Mouse (Mus musculus) naive thymus-derived CD4-positive, alpha-beta T cell, adult 2 months (primary cell): ENCODE measurements around the gene Tnnt3.

Source experiments
- DNase-seq: peaks from one replicate; pipeline ENCODE4 v3.0.0-alpha.2; 2011; ENCODE audit warnings: low read depth

The Tnnt3 gene

GRCm38 (mm10) chr7:142476795-142477452 is 21.7 kb upstream of the Tnnt3 start:
- DNase-seq: no peak

GRCm38 (mm10) chr7:142478001-142478400 is 20.6 kb upstream of the Tnnt3 start:
- DNase-seq: no peak

- DNase-seq: no peak
Observed at GRCm38 (mm10) chr7:142478574-142478973, 20.1 kb upstream of the Tnnt3 start.

- no peak for DNase-seq
Observed at GRCm38 (mm10) chr7:142479307-142479706, 19.3 kb upstream of the Tnnt3 start.

- no peak for DNase-seq
Observed at GRCm38 (mm10) chr7:142479886-142480285, 18.8 kb upstream of the Tnnt3 start.

- no peak for DNase-seq
Observed at GRCm38 (mm10) chr7:142480661-142481060, 18.0 kb upstream of the Tnnt3 start.

- peak; percentile 46 for DNase-seq
Observed at GRCm38 (mm10) chr7:142481186-142481567, 17.5 kb upstream of the Tnnt3 start.

- peak; percentile 31 for DNase-seq
Observed at GRCm38 (mm10) chr7:142481568-142482255, 16.9 kb upstream of the Tnnt3 start.

GRCm38 (mm10) chr7:142482256-142482609 is 16.4 kb upstream of the Tnnt3 start:
- peak; percentile 29 for DNase-seq

- no peak for DNase-seq
Observed at GRCm38 (mm10) chr7:142483136-142483535, 15.5 kb upstream of the Tnnt3 start.

GRCm38 (mm10) chr7:142484780-142485179 is 13.9 kb upstream of the Tnnt3 start:
- no peak for DNase-seq

- no peak for DNase-seq
Observed at GRCm38 (mm10) chr7:142486751-142487162, 11.9 kb upstream of the Tnnt3 start.

- no peak for DNase-seq
Observed at GRCm38 (mm10) chr7:142487341-142487859, 11.2 kb upstream of the Tnnt3 start.

GRCm38 (mm10) chr7:142488053-142488452 is 10.6 kb upstream of the Tnnt3 start:
- no peak for DNase-seq

- no peak for DNase-seq
Observed at GRCm38 (mm10) chr7:142493535-142493934, 5.1 kb upstream of the Tnnt3 start.

- DNase-seq: no peak
Observed at GRCm38 (mm10) chr7:142496158-142496557, 2.5 kb upstream of the Tnnt3 start.

GRCm38 (mm10) chr7:142496800-142497199 is 1.8 kb upstream of the Tnnt3 start:
- peak; percentile 31 for DNase-seq

GRCm38 (mm10) chr7:142497775-142498174 is 861 bp upstream of the Tnnt3 start:
- DNase-seq: peak; percentile 48

- no peak for DNase-seq
Observed at GRCm38 (mm10) chr7:142499010-142499721, 530 bp downstream of the Tnnt3 start.

- DNase-seq: no peak
Observed at GRCm38 (mm10) chr7:142500032-142500431, 1.4 kb downstream of the Tnnt3 start.

GRCm38 (mm10) chr7:142503206-142503605 is 4.6 kb downstream of the Tnnt3 start:
- no peak for DNase-seq

- DNase-seq: no peak
Observed at GRCm38 (mm10) chr7:142505942-142506341, 7.3 kb downstream of the Tnnt3 start.

- no peak for DNase-seq
Observed at GRCm38 (mm10) chr7:142506501-142506900, 7.9 kb downstream of the Tnnt3 start.
